Mouse (Mus musculus): Measurements from ENCODE around the gene Slc16a10.

Gene Slc16a10

GRCm38 (mm10) chr10:40149584-40150145 is 7.6 kb upstream of the Slc16a10 start:
- no peak for DNase-seq (ENCODE audit: low spot score)

GRCm38 (mm10) chr10:40147325-40148059 is 5.4 kb upstream of the Slc16a10 start:
- no peak for DNase-seq (ENCODE audit: low spot score)

GRCm38 (mm10) chr10:40146451-40146850 is 4.4 kb upstream of the Slc16a10 start:
- no peak for DNase-seq (ENCODE audit: low spot score)

GRCm38 (mm10) chr10:40144815-40145214 is 2.8 kb upstream of the Slc16a10 start:
- DNase-seq (ENCODE audit: low spot score) = no peak

- DNase-seq (ENCODE audit: low spot score) = no peak
Observed at GRCm38 (mm10) chr10:40141016-40141851, 824 bp downstream of the Slc16a10 start.

- no peak for DNase-seq (ENCODE audit: low spot score)
Observed at GRCm38 (mm10) chr10:40139646-40140045, 2.4 kb downstream of the Slc16a10 start.

GRCm38 (mm10) chr10:40135807-40136778 is 6.0 kb downstream of the Slc16a10 start:
- no peak for DNase-seq (ENCODE audit: low spot score)

- no peak for DNase-seq (ENCODE audit: low spot score)
Observed at GRCm38 (mm10) chr10:40134906-40135305, 7.2 kb downstream of the Slc16a10 start.

DNA sequence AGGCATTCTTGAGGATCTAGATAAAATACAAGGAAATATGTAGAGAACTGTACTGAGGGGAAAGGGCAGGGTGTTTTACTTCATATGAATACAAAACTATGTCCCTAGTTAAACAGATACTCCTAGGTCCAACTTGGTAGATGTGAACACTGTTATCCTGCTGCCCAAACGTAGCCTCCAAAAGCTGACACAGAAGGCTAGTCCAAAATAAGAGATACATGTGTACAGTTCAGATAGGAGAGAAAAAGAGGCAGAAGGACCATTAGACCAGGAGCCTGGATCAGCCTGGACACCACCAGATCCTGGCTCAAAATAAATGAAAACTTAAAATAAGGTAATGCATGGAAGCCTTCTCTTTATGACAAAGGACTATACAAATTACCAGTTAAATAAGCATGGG is 8.4 kb downstream of the Slc16a10 start:
- DNase-seq (ENCODE audit: low spot score) = no peak

- no peak for DNase-seq (ENCODE audit: low spot score)
Observed at GRCm38 (mm10) chr10:40131690-40132418, 10.2 kb downstream of the Slc16a10 start.

GRCm38 (mm10) chr10:40130126-40130525 is 11.9 kb downstream of the Slc16a10 start:
- no peak for DNase-seq (ENCODE audit: low spot score)

DNA sequence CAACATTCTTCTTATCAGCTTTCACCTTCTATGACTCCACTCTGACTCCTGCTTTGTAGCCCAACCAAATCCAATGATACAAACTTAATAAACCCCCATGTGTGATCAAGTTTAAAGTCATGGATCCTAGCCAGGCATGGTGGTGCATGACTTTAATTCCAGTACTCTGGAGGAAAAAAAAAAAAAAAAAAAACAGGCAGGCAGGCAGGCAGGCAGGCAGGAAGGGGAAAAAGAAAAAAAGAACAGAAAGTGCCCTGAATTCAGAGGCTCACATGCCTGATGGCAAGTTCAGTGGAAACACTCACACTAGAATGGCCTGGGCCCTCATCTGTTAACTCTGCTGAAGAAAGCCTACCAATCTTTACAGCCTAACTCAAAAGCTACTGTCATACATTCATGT is 12.9 kb downstream of the Slc16a10 start:
- DNase-seq (ENCODE audit: low spot score) = no peak

- no peak for DNase-seq (ENCODE audit: low spot score)
Observed at GRCm38 (mm10) chr10:40128497-40128896, 13.6 kb downstream of the Slc16a10 start.

GRCm38 (mm10) chr10:40125200-40125599 is 16.9 kb downstream of the Slc16a10 start:
- DNase-seq (ENCODE audit: low spot score) = no peak

DNA sequence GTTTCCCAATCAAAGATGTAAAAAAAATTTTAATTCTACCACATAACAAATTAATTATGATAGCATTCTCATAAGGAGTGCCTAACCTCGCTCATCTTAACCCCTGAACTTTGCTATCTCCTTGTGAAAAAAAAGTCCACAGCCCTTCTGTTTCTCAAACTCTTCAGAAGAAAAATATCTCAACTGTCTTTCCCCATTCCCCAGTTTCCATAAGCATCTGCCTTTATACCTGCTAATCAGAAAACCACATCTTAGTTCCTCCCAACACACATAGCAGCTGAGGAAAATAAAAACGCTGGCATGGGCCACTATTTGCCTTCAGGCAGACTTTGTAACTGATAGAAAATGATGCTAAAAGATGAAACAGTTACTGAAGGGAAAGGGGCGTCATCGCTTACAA is 17.5 kb downstream of the Slc16a10 start:
- no peak for DNase-seq (ENCODE audit: low spot score)

DNA sequence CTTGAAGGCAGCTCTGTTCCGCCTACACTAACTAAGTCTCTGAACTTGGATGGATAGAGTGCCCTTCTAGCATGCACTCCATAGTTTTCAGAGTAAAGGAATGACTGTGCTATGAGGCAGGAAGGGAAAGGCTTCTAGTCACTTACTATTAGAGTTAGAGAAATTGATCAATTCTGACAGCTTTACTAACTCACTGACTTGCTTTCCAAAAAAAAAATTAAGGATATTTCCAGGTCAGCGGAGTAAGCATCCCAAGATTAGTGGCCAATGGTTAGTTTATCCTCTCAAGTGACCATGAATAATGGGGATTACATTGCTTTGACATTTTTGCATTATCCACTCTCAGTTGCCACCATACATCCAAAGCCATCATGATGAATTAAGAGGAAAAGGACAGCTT is 18.0 kb downstream of the Slc16a10 start:
- no peak for DNase-seq (ENCODE audit: low spot score)

GRCm38 (mm10) chr10:40119466-40119865 is 22.6 kb downstream of the Slc16a10 start:
- DNase-seq (ENCODE audit: low spot score) = no peak

GRCm38 (mm10) chr10:40118743-40119387 is 23.2 kb downstream of the Slc16a10 start:
- no peak for DNase-seq (ENCODE audit: low spot score)

GRCm38 (mm10) chr10:40113517-40114085 is 28.5 kb downstream of the Slc16a10 start:
- no peak for DNase-seq (ENCODE audit: low spot score)

DNA sequence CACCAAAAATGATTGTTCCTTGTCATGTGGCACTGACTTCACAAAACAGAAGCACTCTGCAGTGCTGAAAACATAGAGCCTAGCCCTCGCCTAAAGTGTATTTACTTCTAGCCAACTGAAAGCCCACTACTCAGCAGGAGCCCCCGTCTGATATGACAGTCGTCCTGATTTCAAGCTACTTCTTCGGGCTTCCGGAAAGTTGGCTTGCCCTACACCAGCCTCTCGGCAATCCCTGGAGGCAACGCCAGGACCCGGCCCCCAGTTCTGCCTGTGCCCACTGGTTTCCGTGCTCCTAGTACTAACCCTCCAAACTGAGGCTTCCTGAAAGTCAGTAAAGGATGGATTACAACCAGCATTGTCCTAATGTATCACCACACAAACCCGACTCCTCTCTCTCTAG is 29.8 kb downstream of the Slc16a10 start:
- no peak for DNase-seq (ENCODE audit: low spot score)

Data from embryo, embryonic 10.5 days (tissue).